Mouse (Mus musculus) intestine, embryonic 15.5 days (tissue): ENCODE results near the gene Kcnma1. TPM values are rescaled to one million over a fixed set of nuclear protein-coding genes. Genes with fewer than 3 reads are reported as not detected.

Experiments
- ATAC-seq: fragments of 200-750 bp; cut with Nextera tagmentation; 2 replicates; pipeline ENCODE4 v1.8.0; 2017; ENCODE audit warnings: moderate TSS enrichment, moderate library complexity
- H3K27ac ChIP-seq: fragments of 300-500 bp; sonication (generic); 2 replicates; pipeline ENCODE4 v1.5.1; 2015; ENCODE audit warnings: mild to moderate bottlenecking, inconsistent platforms
- H3K27me3 ChIP-seq: fragments of 300-500 bp; sonication (generic); replicated peaks from 2 replicates; pipeline ENCODE4 v1.6.1; 2015; ENCODE audit warnings: inconsistent platforms
- H3K36me3 ChIP-seq: fragments of 300-500 bp; sonication (generic); 2 replicates; pipeline ENCODE4 v1.6.1; 2015; ENCODE audit warnings: inconsistent platforms
- H3K4me1 ChIP-seq: fragments of 300-500 bp; sonication (generic); replicated peaks from 2 replicates; pipeline ENCODE4 v1.6.1; 2015; ENCODE audit warnings: inconsistent platforms
- H3K4me2 ChIP-seq: fragments of 300-500 bp; sonication (generic); replicated peaks from 2 replicates; pipeline ENCODE4 v1.6.1; 2015; ENCODE audit warnings: mild to moderate bottlenecking, inconsistent platforms
- H3K4me3 ChIP-seq: fragments of 300-500 bp; sonication (generic); replicated peaks from 2 replicates; pipeline ENCODE4 v1.5.1; 2015; ENCODE audit warnings: inconsistent platforms
- H3K9ac ChIP-seq: fragments of 300-500 bp; sonication (generic); 2 replicates; pipeline ENCODE4 v1.6.1; 2015; ENCODE audit warnings: inconsistent platforms
- H3K9me3 ChIP-seq: fragments of 300-500 bp; sonication (generic); 2 replicates; pipeline ENCODE4 v1.6.1; 2016; ENCODE audit warnings: inconsistent platforms
- WGBS: fragments of 180-500 bp; shearing (Covaris S2); methylation state at CpG from one replicate; pipeline ENCODE4 v1.1.7; 2015; 5-methylcytosine and 5-hydroxymethylcytosine counted together
- polyA plus RNA-seq: library from polyadenylated mRNA; unstranded; fragments of >200 nt; fragmentation: Nextera tagmentation; extraction: Ambion mirVana; gene quantifications from 2 replicates; pipeline ENCODE4 v1.2.1, GENCODE M21; 2015

Gene Kcnma1
- polyA plus RNA-seq, 1 experiment from 2014 or later = 7.4 TPM

DNA sequence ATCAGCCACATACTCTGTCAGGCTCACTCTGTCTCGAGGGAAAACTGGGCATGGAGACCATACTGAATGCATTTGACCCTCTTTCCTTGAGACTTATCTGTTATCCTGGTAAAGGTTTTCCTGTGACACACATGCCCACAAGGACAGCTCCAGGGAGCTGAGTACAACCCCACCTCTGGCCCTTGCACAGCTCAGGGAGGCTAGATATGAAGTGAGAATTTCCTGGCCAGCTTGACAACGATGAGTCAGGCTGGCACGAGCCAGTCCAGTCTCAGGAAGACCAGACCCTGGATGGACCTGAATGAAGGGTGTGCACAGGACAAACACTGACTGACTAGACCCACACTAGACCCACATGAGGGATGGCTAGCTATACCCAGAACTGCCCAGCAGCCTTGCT lies 222.2 kb downstream of the Kcnma1 start:
- no peak; the same call in 1 of the 2 replicates for ATAC-seq
- 50% methylated on average over 3 of the region's 3 CpGs for WGBS
- H3K9ac ChIP-seq = no peak overlapping the region
- no peaks in the 10 kb centered on the region for H3K9me3 ChIP-seq
- peaks cover 7% of the 10 kb centered on the region; the same call in 1 of the 2 replicates for H3K4me1 ChIP-seq
- no peaks in the 10 kb centered on the region for H3K36me3 ChIP-seq
- no peaks in the 10 kb centered on the region for H3K27me3 ChIP-seq
- no peak overlapping the region for H3K27ac ChIP-seq
- H3K4me3 ChIP-seq = no peak overlapping the region
- H3K4me2 ChIP-seq = no peak overlapping the region

GRCm38 (mm10) chr14:23791261-23791691 lies 223.0 kb downstream of the Kcnma1 start:
- Histone ChIP-seq H3K4me3 (no peak overlapping the region), H3K4me1 (peaks cover 15% of the 10 kb centered on the region; the same call in 1 of the 2 replicates), H3K9me3 (no peaks in the 10 kb centered on the region), H3K27me3 (no peaks in the 10 kb centered on the region), H3K9ac (no peak overlapping the region), H3K4me2 (no peak overlapping the region), H3K27ac (no peak overlapping the region), H3K36me3 (no peaks in the 10 kb centered on the region)
- no peak for ATAC-seq
- WGBS = 53% methylated on average over 13 of the region's 13 CpGs

DNA sequence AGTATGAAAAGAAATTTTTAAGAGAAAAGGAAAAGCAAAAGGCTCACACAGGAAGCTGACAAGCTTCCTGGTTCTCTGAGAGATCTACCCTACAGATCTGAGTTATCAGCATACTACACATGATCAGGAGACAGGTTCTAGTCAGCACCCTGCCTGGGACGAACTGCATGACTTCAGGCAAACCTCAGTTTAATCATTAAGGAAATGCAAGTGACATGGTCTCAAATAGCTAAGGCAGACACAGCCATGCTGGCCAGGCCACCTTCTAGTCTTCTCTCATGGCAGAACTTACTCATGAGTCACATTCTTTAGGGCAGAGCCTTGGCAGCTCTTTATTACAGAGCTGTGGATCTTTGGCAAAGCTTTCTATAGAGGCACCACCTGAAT lies 227.6 kb downstream of the Kcnma1 start:
- Histone ChIP-seq H3K4me3 (no peak overlapping the region), H3K9ac (no peak overlapping the region), H3K4me2 (peak overlapping the region; percentile 45), H3K9me3 (no peaks in the 10 kb centered on the region), H3K27me3 (no peaks in the 10 kb centered on the region), H3K36me3 (no peaks in the 10 kb centered on the region), H3K27ac (peak overlapping the region; percentile 92), H3K4me1 (peaks cover 17% of the 10 kb centered on the region; the same call in 1 of the 2 replicates)
- ATAC-seq = peak; percentile 86
- WGBS = 26% methylated on average over 1 of the region's 1 CpGs

GRCm38 (mm10) chr14:23785921-23786686 lies 228.2 kb downstream of the Kcnma1 start:
- no peak overlapping the region for H3K4me3 ChIP-seq
- peak; percentile 80 for ATAC-seq
- 25% methylated on average over 10 of the region's 10 CpGs for WGBS

GRCm38 (mm10) chr14:23782845-23783609 lies 231.3 kb downstream of the Kcnma1 start:
- 68% methylated on average over 8 of the region's 8 CpGs for WGBS
- Histone ChIP-seq H3K9me3 (no peaks in the 10 kb centered on the region), H3K4me3 (no peak overlapping the region), H3K27ac (no peak overlapping the region), H3K4me1 (peaks cover 17% of the 10 kb centered on the region; the same call in 1 of the 2 replicates), H3K4me2 (no peak overlapping the region), H3K36me3 (no peaks in the 10 kb centered on the region), H3K9ac (no peak overlapping the region), H3K27me3 (no peaks in the 10 kb centered on the region)
- no peak for ATAC-seq

More at GRCm38 (mm10) chr14:23785921-23786686, 228.2 kb downstream of the Kcnma1 start:
- Histone ChIP-seq H3K9ac (no peak overlapping the region), H3K27ac (peak overlapping the region; percentile 92), H3K4me2 (peak overlapping the region; percentile 45), H3K36me3 (no peaks in the 10 kb centered on the region), H3K9me3 (no peaks in the 10 kb centered on the region), H3K4me1 (peaks cover 17% of the 10 kb centered on the region; the same call in 1 of the 2 replicates), H3K27me3 (no peaks in the 10 kb centered on the region)

DNA sequence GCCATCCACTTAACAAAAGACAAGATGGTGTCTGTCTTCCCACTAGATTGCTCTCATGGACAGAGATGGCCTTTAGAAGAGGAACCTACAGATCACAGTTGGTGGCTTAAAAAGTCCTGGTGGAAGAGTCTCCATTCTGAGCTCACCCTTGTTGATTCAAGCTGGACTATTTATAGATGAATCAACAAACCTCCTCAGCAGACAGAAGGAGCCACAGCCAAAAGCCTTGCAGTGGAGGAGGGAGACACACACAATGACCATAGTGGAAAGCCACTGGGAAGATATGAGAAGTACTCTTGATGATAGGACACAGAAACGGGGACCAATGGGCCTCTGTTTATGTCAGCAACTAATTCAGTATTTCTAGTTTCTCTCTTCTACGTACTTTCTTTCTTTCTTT lies 239.7 kb downstream of the Kcnma1 start:
- H3K4me2 ChIP-seq = no peak overlapping the region
- H3K9ac ChIP-seq = no peak overlapping the region
- no peaks in the 10 kb centered on the region for H3K36me3 ChIP-seq
- H3K9me3 ChIP-seq = no peaks in the 10 kb centered on the region
- H3K4me3 ChIP-seq = no peak overlapping the region
- whole genome bisulfite sequencing = 61% methylated on average over 2 of the region's 2 CpGs
- no peak for ATAC-seq
- no peaks in the 10 kb centered on the region for H3K4me1 ChIP-seq
- no peak overlapping the region for H3K27ac ChIP-seq
- H3K27me3 ChIP-seq = no peaks in the 10 kb centered on the region

GRCm38 (mm10) chr14:23772685-23773084 lies 241.6 kb downstream of the Kcnma1 start:
- no peaks in the 10 kb centered on the region for H3K9me3 ChIP-seq
- WGBS = 64% methylated on average over 3 of the region's 3 CpGs
- H3K27me3 ChIP-seq = no peaks in the 10 kb centered on the region
- no peaks in the 10 kb centered on the region for H3K36me3 ChIP-seq
- H3K4me1 ChIP-seq = no peaks in the 10 kb centered on the region
- H3K4me3 ChIP-seq = no peak overlapping the region
- H3K27ac ChIP-seq = no peak overlapping the region
- H3K4me2 ChIP-seq = no peak overlapping the region
- ATAC-seq = no peak
- H3K9ac ChIP-seq = no peak overlapping the region

DNA sequence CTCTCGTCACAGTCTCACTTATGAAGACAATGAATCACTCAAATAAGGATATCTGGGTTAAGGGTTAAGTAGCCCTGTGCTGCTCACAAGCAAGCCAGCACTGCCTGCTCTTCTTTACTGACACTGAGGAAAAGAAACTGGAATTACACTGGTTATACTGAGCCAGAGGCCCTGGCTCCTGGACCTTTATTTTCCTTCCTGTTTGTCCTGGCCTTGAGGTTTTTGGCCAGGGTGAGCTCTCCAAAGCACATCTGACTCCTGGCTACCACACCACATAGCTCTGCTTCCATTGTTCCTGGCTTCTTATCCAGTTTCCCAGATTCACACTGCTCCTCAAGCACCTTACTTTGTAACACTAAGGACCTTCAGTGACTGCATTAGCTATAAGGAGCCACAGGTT lies 242.5 kb downstream of the Kcnma1 start:
- H3K36me3 ChIP-seq = no peaks in the 10 kb centered on the region
- WGBS = 76% methylated on average over 1 of the region's 1 CpGs

DNA sequence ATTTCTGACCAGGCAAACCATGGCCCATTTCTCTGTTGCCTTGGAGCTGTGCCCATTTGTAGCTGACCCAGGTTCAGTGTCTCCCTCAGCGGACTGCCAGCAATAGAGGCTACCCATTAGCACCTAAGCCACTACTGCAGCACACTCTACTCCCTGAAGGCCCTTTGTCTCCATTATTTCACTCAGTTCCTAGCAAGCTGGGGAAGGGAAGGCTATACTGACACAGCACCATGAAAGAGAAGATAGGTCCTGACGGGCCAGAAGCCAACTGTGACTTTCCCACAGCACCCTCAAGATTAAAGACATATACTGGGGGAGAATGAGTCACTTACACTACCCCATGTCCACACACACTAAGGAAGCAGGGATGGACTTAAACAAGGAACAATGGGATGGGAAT lies 251.8 kb downstream of the Kcnma1 start:
- no peak overlapping the region for H3K27ac ChIP-seq
- no peak overlapping the region for H3K4me2 ChIP-seq
- no peak for ATAC-seq
- no peaks in the 10 kb centered on the region for H3K4me1 ChIP-seq
- WGBS = 81% methylated on average over 2 of the region's 2 CpGs
- no peak overlapping the region for H3K9ac ChIP-seq
- H3K4me3 ChIP-seq = no peak overlapping the region
- no peaks in the 10 kb centered on the region for H3K27me3 ChIP-seq
- no peaks in the 10 kb centered on the region for H3K36me3 ChIP-seq
- no peaks in the 10 kb centered on the region for H3K9me3 ChIP-seq

More for the DNA sequence above, 242.5 kb downstream of the Kcnma1 start:
- no peaks in the 10 kb centered on the region for H3K27me3 ChIP-seq
- ATAC-seq = no peak
- H3K4me2 ChIP-seq = no peak overlapping the region
- H3K4me1 ChIP-seq = no peaks in the 10 kb centered on the region
- no peak overlapping the region for H3K4me3 ChIP-seq
- H3K9ac ChIP-seq = no peak overlapping the region
- no peak overlapping the region for H3K27ac ChIP-seq
- H3K9me3 ChIP-seq = no peaks in the 10 kb centered on the region

DNA sequence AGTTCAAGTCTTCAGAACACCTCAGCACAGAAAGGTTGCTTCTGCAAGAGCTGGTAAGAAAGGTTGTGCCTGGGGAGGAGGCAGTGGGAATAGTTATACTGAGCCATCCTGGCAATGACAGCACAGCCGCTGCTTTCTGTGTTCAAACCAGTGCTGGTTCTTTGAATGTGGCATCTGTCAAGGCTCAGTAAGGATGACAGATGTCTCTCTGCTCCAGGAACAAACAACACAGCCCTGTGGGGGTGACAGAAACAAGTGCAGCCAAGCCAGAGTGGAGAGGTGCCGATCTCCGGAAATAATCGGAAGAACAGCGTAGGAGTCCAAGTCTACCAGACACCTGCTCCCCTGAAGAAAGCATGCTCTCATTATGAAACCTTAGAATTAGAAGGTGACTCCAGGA lies 254.7 kb downstream of the Kcnma1 start:
- Histone ChIP-seq H3K27ac (no peak overlapping the region), H3K4me2 (no peak overlapping the region), H3K9ac (no peak overlapping the region), H3K36me3 (no peaks in the 10 kb centered on the region), H3K4me3 (no peak overlapping the region), H3K4me1 (no peaks in the 10 kb centered on the region), H3K9me3 (no peaks in the 10 kb centered on the region), H3K27me3 (no peaks in the 10 kb centered on the region)
- 93% methylated on average over 5 of the region's 5 CpGs for WGBS
- no peak for ATAC-seq

DNA sequence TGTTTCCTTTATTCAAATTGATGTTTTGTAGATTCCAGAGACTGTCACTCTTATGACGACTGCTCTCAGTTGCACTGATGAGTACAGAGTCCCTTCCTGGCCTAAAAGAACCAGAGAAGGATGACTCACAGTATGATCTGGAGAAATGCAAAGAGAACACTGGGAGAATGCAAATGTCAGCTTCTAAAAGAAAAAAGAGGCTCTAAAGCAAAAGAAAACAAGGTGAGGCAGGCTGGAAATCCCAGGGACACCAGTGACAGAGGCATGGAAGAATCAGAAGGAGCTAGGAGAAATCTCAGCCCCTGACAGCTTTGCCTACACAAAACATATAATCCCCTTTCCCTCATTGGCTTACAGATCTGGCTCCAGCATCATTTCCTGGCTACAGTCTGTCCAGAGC lies 255.9 kb downstream of the Kcnma1 start:
- no peaks in the 10 kb centered on the region for H3K27me3 ChIP-seq
- H3K27ac ChIP-seq = no peak overlapping the region
- H3K36me3 ChIP-seq = no peaks in the 10 kb centered on the region
- no peak overlapping the region for H3K4me2 ChIP-seq
- H3K9ac ChIP-seq = no peak overlapping the region
- no peak for ATAC-seq
- no peaks in the 10 kb centered on the region for H3K4me1 ChIP-seq
- no peaks in the 10 kb centered on the region for H3K9me3 ChIP-seq
- no peak overlapping the region for H3K4me3 ChIP-seq
- 68% methylated on average over 1 of the region's 1 CpGs for WGBS

DNA sequence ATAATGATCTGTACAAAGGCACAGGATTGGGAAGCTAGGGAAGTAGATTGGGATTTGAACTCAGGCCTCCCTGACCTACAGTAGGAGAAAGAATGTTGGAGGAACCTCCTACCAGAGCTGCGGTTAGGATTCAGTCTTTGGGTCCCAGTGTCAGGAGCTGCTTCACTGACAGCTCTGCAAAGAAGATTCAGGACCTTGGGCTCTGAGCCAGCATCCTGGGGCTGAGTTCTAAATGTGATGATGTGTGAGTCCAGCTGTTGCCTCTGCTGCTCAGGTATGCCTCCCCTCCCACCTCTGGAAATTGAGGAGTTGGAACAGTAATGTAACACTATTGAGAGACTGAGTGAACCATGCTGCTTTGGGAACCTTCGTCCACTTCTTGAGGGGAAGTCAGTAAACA lies 266.3 kb downstream of the Kcnma1 start:
- Histone ChIP-seq H3K27me3 (no peaks in the 10 kb centered on the region), H3K4me3 (no peak overlapping the region), H3K4me2 (no peak overlapping the region), H3K4me1 (no peaks in the 10 kb centered on the region), H3K27ac (no peak overlapping the region), H3K9ac (no peak overlapping the region), H3K36me3 (no peaks in the 10 kb centered on the region), H3K9me3 (no peaks in the 10 kb centered on the region)
- no peak for ATAC-seq
- 76% methylated on average over 2 of the region's 2 CpGs for WGBS
